ENCODE assay signal across 8 mouse cellular contexts in genomic region chr2:118663804-118664766, GRCm38 (mm10). TPM values are rescaled to one million over a fixed set of nuclear protein-coding genes. Genes with fewer than 3 reads are reported as not detected.
A peak's percentile ranks its signal among the peaks of the same experiment; 100 is the strongest.
DNase-seq lines count a peak whose midpoint lies in the region; ATAC-seq lines count a peak whose summit lies in the region.

No protein-coding gene starts in this region.

- H3K9ac ChIP-seq in embryonic facial prominence, embryonic 11.5 days (replicated peaks; ENCODE audit: low read length), result no peak overlapping the region; the same call in 1 of the 2 replicates
- H3K9ac ChIP-seq in limb, embryonic 13.5 days, result no peak overlapping the region; the same call in 1 of the 2 replicates
- peak overlapping the region; percentile 75 for H3K9ac ChIP-seq in neural tube, embryonic 13.5 days

- H3K9me3 ChIP-seq in embryonic facial prominence, embryonic 11.5 days (replicated peaks; ENCODE audit: control insufficient read depth, low read length), result no peaks in the 10 kb centered on the region
- no peaks in the 10 kb centered on the region for H3K9me3 ChIP-seq in limb, embryonic 13.5 days
- no peaks in the 10 kb centered on the region for H3K9me3 ChIP-seq in neural tube, embryonic 13.5 days

- DNase-seq in layer of hippocampus, postnatal 14 days (ENCODE audit: low spot score in 2 of 2), result peak; percentile 26 to 34
- DNase-seq in layer of hippocampus, adult 9-11 months, result no peak
- DNase-seq in embryonic facial prominence, embryonic 11.5 days (ENCODE audit: low spot score), result no peak
- peak; percentile 70 for DNase-seq in heart, postnatal 4 days
- DNase-seq in embryo, embryonic 10.5 days (ENCODE audit: low spot score), result no peak
- DNase-seq in spleen, postnatal 10 days (ENCODE audit: low spot score in 2 of 2), result no peak

- no peaks in the 10 kb centered on the region for H3K36me3 ChIP-seq in embryonic facial prominence, embryonic 11.5 days (replicated peaks; ENCODE audit: control insufficient read depth, insufficient read depth, low read depth, low read length)
- no peaks in the 10 kb centered on the region for H3K36me3 ChIP-seq in limb, embryonic 13.5 days
- H3K36me3 ChIP-seq in neural tube, embryonic 13.5 days, result no peaks in the 10 kb centered on the region

- peak overlapping the region; percentile 79 for H3K4me2 ChIP-seq in embryonic facial prominence, embryonic 11.5 days (ENCODE audit: low read depth, low read length)
- H3K4me2 ChIP-seq in limb, embryonic 13.5 days (replicated peaks), result peak overlapping the region; percentile 91
- H3K4me2 ChIP-seq in neural tube, embryonic 13.5 days, result peak overlapping the region; percentile 76

- ATAC-seq in embryonic facial prominence, embryonic 11.5 days (replicated peaks; ENCODE audit: insufficient number of reproducible peaks, low FRiP score, low TSS enrichment, low read depth), result no peak
- no peak for ATAC-seq in limb, embryonic 13.5 days (ENCODE audit: low FRiP score, low read depth)
- ATAC-seq in neural tube, embryonic 13.5 days (ENCODE audit: low read depth), result peak; percentile 51

- peaks cover 17% of the 10 kb centered on the region for H3K27me3 ChIP-seq in embryonic facial prominence, embryonic 11.5 days (ENCODE audit: control insufficient read depth, insufficient read depth, low read length)
- peaks cover 31% of the 10 kb centered on the region for H3K27me3 ChIP-seq in limb, embryonic 13.5 days
- peaks cover 27% of the 10 kb centered on the region for H3K27me3 ChIP-seq in neural tube, embryonic 13.5 days

- peaks cover 6% of the 10 kb centered on the region for H3K4me1 ChIP-seq in embryonic facial prominence, embryonic 11.5 days (ENCODE audit: control insufficient read depth, insufficient read depth, low read length)
- H3K4me1 ChIP-seq in limb, embryonic 13.5 days, result peaks cover 42% of the 10 kb centered on the region
- peaks cover 50% of the 10 kb centered on the region for H3K4me1 ChIP-seq in neural tube, embryonic 13.5 days (replicated peaks)

- no peak overlapping the region for H3K27ac ChIP-seq in embryonic facial prominence, embryonic 11.5 days (replicated peaks; ENCODE audit: low read depth, low read length)
- no peak overlapping the region for H3K27ac ChIP-seq in limb, embryonic 13.5 days
- H3K27ac ChIP-seq in neural tube, embryonic 13.5 days (replicated peaks), result peak overlapping the region; percentile 63; the same call in 1 of the 2 replicates

- 50% methylated on average over 19 of the region's 19 CpGs for WGBS in embryonic facial prominence, embryonic 11.5 days
- WGBS in limb, embryonic 13.5 days, result 51% methylated on average over 19 of the region's 19 CpGs
- 50% methylated on average over 19 of the region's 19 CpGs for WGBS in neural tube, embryonic 13.5 days

- H3K4me3 ChIP-seq in embryonic facial prominence, embryonic 11.5 days (ENCODE audit: low read depth, low read length), result peak overlapping the region; percentile 38
- peak overlapping the region; percentile 46 for H3K4me3 ChIP-seq in limb, embryonic 13.5 days
- H3K4me3 ChIP-seq in neural tube, embryonic 13.5 days, result peak overlapping the region; percentile 49

RNA-seq across cellular contexts. Expression of gene Pak6, which starts 1.0 kb away (rescaled TPM):
- total RNA-seq in layer of hippocampus, postnatal 14 days (2021), result 10 to 100 TPM; 67.8 to 75.1 TPM
- 0.50 and 0.92 TPM in 2 replicates for polyA plus RNA-seq in embryonic facial prominence, embryonic 11.5 days (2014; fragmentation: Nextera tagmentation; extraction: Ambion mirVana)
- 10 to 100 TPM; 14.0 to 14.2 TPM for total RNA-seq in heart, postnatal 4 days (2021)
- 1.8 and 3.3 TPM in 2 replicates for polyA plus RNA-seq in limb, embryonic 13.5 days (2015; fragmentation: Nextera tagmentation; extraction: Ambion mirVana)
- 12.1 and 15.8 TPM in 2 replicates for polyA plus RNA-seq in neural tube, embryonic 13.5 days (2015; fragmentation: Nextera tagmentation; extraction: Ambion mirVana)

RNA-seq across cellular contexts. Expression of gene Ankrd63, which starts 39.7 kb away (rescaled TPM):
- total RNA-seq in layer of hippocampus, postnatal 14 days (2021), result 1 to 10 TPM; 9.4 to 10.0 TPM
- polyA plus RNA-seq in embryonic facial prominence, embryonic 11.5 days (2014; fragmentation: Nextera tagmentation; extraction: Ambion mirVana), result 0.04 TPM in 1 of 2 replicates, not detected in the other
- total RNA-seq in heart, postnatal 4 days (2021), result 1 to 10 TPM; 1.3 to 1.4 TPM
- 0.05 TPM in 1 of 2 replicates, not detected in the other for polyA plus RNA-seq in limb, embryonic 13.5 days (2015; fragmentation: Nextera tagmentation; extraction: Ambion mirVana)
- polyA plus RNA-seq in neural tube, embryonic 13.5 days (2015; fragmentation: Nextera tagmentation; extraction: Ambion mirVana), result not detected in 2 replicates

Comparison
In these comparisons a context has a peak if more than half of its experiments do, and no peak if none do; other contexts are left out.
1. DNase-seq: peak in layer of hippocampus, postnatal 14 days (2 of 2) and heart, postnatal 4 days (single experiment); none in layer of hippocampus, adult 9-11 months (single experiment), embryonic facial prominence, embryonic 11.5 days (single experiment), embryo, embryonic 10.5 days (single experiment) and spleen, postnatal 10 days (0 of 2).
2. Peak in every context shown above with its lines, with median percentiles within 50 percentile points of each other: H3K4me2 ChIP-seq and H3K4me3 ChIP-seq.